Mouse (Mus musculus) retina, postnatal 7 days (tissue): ENCODE measurements around the gene Nrf1.

Experiments used
- DNase-seq: peaks from one replicate; pipeline ENCODE4 v3.0.0-alpha.2; 2012; ENCODE audit warnings: low read depth, low spot score

Nrf1 gene

DNA sequence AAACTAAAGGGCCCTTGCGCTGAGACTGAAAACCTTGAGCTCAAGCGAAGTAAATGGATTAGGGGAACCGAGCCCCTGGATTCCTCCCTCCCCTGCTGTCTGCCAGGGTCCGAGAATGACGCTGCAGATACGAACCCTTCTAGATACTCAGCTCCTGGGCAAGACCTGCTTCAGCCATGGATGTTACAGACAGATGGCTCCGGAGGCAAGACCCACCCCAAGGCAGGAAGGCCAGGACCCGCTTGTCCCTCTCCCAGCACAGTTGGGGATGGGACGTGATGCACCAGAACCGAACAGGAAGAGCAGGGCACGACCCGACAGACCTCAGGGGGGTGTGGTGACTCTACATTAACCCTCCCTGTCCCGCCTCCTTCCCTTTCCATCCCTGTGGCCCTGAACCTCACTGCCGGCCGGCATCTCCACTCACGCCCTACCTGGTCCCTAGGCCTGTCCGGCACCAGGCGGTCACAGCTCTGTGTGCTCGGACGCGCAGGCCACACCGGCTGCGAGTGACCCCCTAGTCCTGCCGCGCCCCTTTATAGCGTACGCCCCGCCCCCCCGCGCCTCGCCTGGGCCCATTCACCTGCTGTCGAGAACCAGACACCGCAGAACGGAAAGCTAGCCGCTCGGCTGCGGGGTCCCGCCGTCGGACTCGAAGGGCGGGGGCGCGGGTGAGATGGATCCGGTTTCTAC, 127.6 kb downstream of the Nrf1 start:
- peak; percentile 69 for DNase-seq

DNA sequence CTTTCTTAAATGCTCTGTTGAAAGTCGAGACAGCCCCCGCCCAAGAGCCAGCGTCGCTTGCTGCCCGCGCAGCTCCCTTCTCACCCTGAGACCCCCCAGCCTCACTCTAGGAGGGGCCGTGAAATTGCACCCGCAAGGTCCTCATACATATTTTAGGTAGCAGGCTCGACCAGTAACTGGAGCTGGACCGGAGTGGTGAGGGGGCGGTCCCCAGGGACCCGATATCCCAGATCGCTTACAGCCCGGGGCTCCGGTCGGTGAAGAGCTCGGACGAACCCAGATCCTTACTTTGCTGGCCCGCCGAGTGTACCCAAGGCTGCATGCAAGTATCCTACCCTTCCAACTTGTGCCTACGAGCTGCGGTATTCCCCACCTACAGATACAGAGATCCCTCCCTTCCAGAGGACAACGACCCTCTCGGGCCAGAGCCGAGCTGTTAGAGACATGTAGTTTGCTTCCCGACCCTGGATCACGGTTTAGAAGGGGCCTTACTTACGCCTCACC, 128.2 kb downstream of the Nrf1 start:
- no peak for DNase-seq

DNA sequence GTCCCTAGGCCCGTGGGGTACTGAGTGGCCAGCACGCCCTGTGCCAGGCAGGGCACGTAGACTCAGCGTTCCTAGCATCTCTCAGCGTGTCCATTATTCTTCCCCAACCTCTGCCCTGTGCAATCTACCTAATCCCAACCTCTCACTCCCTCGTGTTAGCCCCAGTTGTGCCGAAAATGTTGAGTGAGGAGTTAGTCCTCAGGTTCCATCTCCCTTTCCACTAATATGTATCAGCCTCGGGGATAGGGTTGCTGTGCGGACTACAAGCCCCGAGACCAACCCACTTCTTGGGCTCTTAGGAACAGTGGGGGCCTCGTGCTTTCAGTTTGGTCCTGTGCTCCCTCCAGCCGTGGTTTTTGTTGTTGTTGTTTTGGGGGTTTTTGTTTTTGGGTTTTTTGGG, 128.7 kb downstream of the Nrf1 start:
- no peak for DNase-seq

DNA sequence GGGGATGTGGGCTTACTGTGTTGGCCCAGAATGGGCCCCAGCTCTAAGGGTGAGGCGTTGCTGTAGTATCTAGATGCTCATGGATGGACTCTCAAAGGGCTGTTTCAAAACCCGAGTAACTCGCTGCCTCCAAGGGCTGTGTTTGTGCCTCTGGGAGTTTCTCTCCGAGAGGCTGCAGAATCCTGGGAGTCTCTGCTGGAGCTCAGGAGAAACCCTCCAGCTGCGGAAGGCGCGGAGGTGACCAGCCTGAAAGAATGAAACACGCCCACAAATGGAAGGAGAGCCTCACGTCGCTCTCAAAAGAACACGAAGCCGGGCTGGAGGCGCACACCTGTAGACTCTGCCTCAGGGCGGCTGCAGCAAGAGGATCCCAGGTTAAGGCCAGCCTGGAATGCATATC, 129.5 kb downstream of the Nrf1 start:
- no peak for DNase-seq

DNA sequence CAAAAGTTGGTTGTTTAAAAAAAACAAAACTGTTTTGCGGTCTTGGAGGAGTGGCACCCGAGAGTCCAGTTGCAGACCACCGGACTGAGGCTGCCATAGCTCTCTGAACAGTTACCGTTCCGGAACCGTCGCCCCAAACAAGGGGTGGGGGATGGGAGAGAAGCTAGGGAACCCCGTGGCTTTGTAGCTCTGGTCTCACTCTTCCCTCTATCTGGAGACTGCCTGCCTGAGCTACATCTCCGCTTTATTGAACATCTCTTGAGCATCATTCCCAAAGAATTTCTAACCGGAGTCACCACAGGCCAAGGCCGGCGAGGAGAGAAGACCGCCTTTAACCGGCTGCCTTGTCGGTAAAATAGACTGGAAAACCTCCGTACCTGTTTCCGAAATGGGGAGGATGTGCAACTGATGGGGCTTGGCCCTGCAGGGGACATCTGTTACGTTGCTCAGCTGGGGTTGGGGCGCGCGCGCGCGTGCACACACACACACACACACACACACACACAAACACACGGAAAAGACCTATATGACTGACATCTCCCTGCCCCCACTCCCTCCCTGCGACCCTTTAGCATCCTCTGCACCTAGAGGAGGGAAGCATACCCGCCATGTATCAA, 130.3 kb downstream of the Nrf1 start:
- no peak for DNase-seq

DNA sequence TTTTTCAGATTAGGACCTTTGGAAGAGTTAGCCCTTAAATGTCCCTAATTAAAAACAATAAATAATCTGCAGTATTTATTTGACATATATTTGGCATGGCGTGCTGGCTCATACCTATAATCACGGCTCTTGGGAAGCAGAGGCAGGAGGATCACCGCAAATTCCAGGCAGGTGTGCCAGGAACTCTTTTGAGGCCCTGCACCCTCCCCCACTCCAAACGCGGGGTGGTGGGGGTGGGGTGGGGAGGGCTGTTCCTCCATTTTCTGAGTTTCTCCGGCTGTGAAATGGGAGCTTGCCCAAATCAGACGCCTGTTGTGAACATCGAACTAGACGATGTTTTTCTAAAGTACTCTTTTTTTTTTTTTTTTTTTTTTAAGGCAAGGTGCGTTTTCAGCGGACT, 131.3 kb downstream of the Nrf1 start:
- no peak for DNase-seq

DNA sequence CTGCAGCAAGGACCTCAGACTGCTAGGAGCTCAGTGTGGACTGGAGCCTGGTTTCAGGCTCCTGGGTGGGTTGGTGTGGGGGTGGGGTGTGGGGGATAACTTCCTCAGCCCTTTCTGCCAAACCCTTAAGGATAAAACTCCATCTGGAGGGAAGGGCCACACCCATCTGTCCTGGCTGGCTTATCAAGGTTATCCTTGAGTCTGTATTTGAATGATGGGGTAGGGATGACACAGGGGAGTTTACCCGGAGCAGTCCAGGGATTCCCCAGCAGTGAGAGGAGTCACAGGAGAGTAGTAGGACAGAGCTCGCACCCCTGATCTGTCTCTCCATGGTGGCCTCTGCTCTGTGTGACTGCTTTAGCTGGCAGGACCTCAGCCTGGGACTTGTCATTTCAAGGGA, 132.5 kb downstream of the Nrf1 start:
- DNase-seq: no peak

DNA sequence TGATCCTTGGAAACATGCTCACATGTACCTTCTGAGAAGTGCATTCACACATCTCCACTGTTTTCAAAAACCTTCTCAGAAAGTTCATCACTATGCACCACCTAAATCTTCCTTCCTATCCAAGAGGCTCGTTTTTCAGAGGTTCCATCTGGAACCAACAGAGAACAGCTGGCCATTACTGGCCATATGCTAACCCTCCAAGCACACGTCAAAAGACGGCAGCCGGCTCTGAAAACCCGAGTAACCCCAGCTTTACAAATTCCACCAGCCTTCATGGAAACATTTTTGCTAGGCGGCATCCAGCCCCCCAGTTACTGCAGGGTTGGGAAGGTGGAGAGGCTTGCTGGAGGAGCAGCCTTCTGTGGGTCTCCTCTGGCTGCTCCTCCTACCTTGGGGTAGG, 134.2 kb downstream of the Nrf1 start:
- DNase-seq: no peak

DNA sequence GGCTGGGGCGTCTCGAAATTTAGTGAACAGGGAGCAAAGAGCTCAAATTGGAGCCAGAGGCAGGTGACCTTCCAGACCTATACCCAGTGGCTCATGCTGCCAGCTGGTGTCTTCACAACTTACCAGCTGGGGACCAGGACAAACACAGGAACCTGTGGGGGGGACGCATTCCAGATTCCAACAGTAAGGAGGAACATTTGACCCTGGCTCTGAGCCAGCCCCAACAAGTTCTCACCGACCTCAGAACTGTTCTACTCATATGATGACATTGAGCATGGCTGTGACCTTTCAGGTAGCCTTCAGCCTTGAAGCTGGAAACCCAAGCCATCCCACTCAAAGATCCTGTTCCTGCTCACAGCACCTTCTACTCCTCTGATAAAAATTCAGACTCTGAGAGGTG, 135.8 kb downstream of the Nrf1 start:
- DNase-seq: no peak

DNA sequence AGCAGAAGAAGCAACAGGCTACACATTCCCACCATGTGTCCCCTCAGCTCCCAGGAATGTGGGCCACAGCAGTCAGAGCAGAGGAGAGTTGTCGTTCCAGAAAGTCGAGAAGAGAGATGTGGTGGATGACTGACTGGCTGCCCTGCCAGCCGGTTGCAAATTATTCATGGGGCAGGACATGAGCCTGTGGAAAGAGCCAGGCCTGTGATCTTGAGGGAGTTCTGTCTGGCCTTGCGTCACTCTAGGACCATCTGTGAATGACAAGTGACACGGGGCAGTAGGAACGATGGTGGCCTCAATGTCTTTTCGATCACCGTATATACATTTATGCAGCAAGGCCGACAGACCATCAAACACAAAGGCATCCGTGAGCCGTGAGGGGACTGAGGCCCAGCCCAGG, 147.9 kb downstream of the Nrf1 start:
- no peak for DNase-seq

DNA sequence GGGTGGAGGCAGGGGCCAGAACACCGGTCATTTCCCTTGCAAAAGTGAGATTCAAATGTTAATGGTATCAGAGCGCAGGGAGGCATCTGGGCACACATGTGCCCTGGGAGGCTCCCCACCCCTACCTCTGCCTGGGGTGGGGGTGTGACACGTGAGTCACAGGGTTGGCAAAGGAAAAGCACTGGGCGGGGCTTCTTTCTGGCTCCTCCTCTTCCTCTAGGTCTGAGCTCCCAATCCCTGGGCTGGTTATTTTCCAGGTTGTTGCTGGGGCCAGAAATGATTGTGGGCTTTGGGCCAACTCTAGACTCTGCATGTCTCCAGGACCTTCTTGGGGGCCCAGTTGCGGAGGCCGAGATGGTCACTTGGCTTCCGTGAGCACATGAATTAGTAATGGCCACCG, 148.4 kb downstream of the Nrf1 start:
- DNase-seq: no peak
